Mouse (Mus musculus) R1 (cell line): ENCODE results near the gene Borcs5.
A peak's percentile ranks its signal among the peaks of the same experiment; 100 is the strongest.

ENCODE experiments used
- DNase-seq: peaks from one replicate; pipeline ENCODE4 v3.0.0-alpha.2; 2018; ENCODE audit warnings: low read depth, low spot score

The Borcs5 gene

GRCm38 (mm10) chr6:134626564-134626963 is 12.7 kb upstream of the Borcs5 start:
- DNase-seq: no peak

GRCm38 (mm10) chr6:134630447-134630846 is 8.9 kb upstream of the Borcs5 start:
- DNase-seq: peak; percentile 18

DNA sequence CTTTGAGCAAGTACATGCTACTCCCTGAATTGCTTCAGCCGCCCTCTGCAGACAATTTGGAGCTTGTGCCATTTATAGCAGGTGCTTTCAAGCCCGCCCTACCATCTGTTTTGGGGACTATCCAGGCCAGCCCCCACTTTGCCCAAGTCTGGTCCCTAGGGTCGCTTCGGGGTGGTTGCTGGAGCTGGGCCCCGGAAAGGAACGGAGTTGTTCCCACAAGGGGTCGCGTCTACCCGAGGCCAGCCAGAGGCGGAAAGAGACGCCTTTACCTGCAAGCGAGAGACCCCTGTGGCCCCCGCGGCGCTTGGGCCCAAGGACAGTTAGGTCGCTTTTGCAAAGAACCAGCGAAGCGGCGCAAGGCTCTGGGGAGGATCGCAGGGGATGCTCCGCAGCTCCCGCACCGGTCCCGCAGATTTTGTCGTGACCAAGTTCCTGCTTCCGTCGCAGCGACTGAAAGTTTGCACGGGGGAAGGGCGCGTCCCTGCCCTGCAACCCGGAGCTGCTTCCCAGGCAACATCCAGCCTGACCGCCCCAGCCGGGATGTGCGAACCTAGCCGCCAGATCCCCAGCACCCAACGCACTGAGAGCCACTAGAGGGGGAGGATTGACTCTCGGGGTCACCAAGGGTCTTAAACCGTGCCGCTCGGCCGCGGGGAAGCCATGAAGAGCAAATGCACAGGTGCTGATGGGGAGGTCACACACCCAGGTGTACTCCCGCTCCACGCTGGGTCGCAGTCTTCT is 7.2 kb upstream of the Borcs5 start, which contains the start of gene Mansc1:
Mansc1 (minus strand) TSS at position 542 of the 741 bp plus-strand sequence.
- peak; percentile 62 for DNase-seq

GRCm38 (mm10) chr6:134632756-134633155 is 6.6 kb upstream of the Borcs5 start:
- no peak for DNase-seq

GRCm38 (mm10) chr6:134633553-134633952 is 5.8 kb upstream of the Borcs5 start:
- no peak for DNase-seq

GRCm38 (mm10) chr6:134636476-134636875 is 2.8 kb upstream of the Borcs5 start:
- peak; percentile 64 for DNase-seq

DNA sequence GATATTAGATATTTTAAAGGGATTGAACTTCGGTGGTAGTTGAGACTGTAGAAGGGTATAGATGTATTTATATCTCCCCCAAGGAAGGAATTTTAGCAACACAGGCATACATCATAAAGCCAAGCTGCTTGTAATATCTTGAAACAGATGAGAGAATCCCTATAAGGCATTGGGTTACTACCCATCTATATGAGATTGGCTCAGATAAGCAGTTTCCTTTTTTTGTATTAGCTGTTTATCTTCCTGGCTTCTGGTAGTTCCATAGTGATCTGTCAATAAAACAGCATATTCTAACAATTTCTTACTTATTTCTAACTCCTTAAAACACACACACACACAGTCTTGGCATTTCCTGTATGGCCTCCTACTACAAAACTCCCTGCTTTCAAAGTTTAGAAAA is 590 bp downstream of the Borcs5 start:
- no peak for DNase-seq

DNA sequence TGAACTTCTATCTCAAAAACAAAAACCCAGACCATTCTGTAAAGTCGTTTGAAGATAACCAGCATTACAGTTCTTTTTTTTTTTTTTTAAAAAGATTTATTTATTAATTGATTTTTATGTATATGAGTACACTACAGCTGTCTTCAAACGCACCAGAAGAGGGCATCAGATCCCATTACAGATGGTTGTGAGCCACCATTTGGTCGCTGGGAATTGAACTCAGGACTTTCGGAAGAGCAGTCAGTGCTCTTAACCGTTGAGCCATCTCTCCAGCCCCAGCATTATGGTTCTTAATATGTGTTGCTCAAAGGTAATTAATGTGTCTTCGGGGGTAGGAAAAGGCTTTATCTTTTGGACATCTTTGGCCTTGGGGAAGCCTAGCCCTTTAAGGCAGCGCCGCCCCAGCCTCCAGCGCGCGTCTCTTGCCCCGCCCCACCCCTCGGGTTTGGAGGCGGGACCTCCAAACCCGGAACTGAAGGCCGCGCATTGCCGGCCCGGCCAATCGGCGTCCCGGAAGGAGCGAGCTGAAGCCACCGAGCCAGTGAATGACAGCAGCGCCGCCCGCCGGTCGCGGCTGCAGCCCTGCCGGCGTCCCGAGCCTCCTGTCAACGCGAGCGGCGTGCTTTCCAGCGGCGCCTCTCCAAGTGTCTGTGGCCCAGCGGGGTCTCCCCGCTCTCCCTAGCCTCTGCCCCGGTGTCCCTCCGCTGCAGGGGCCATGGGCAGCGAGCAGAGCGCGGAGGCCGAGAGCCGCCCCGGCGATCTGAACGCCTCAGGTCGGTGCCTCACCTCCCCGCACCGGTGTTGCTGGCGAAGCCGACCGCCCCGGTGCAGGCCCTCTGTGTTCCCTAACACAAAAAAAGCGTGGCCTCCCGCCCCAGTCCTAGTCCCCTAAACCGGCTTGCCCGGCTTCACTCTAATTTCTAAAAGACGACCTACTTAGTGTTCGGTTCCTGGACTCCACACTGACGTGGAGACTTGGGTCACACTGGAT is 1.5 kb downstream of the Borcs5 start:
- DNase-seq: peak; percentile 93

GRCm38 (mm10) chr6:134641738-134642446 is 2.6 kb downstream of the Borcs5 start:
- no peak for DNase-seq

GRCm38 (mm10) chr6:134643296-134643695 is 4.0 kb downstream of the Borcs5 start:
- DNase-seq: peak; percentile 71

DNA sequence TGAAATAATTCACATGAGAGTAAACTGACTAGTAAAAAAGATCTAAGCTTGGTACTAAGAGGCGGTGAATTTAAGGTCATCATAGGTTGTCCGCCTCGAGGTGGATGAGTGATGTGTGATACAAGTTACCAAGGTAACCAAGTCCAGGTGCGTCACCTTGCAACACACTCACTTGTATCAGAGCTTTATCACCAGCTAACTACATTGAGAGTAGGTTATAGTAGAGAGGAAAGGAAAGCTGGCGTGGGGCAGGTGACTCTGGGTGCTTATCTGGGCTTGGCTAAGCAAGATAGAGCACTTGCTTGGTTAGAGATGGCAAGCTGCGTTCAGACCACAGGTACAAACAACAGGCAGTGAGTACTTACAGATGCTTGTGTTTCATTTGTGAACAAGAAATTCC is 7.5 kb downstream of the Borcs5 start:
- DNase-seq: no peak

DNA sequence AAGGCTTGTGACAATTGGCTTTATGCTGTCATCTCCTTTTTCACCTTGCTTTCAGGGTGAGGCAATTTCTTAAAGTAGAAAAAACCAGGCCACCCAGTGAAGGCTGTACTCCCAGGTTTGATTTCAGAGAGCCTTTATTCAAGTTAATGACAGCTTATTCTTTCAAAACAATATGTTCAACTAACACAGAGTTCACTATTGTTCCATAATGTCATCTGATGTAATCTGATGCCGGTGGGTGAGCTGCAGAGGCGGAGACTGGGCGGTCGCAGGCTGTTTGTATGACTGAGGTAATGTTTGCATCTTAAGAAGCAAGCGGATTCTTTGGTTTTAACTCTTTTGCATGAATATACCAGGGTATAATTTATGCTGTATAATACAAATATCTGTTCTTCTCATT is 8.3 kb downstream of the Borcs5 start:
- no peak for DNase-seq

DNA sequence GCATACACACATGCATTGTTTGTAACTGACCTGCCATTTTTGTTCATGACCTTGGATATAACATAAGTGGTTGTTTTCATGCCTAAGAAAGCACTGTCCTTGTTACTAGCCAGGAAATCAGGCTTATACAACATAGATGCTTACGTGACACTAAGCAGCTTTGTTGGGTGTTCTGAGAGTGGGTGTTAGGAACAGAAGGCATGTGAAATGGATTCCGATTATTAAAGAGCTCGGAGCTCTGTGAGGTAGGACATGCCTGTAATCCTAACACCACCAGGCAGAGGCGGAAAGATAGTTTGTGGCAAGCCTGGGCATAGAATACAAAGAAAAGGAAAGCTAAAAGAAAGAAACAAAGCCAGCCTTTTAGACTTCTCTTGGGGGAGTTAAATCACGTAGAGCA is 9.0 kb downstream of the Borcs5 start:
- no peak for DNase-seq

DNA sequence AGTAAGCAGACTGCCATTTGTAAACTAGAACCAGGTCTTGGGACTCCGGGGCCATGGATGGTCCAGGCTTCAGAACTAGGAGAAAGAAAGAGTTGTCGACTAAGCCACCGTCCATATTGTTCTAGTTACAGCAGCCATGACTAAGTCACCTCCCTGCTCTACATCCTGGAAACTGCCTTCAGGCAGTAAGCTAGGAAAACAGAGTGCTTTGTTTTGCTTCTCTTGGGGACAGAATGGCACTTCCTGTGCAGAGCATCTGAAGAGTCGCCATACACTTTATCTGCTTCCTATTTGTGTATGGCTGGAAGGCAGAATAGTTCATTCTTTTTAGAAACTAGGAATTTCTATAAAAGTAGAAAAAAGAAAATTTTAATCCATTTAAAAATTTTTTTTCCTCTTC is 17.2 kb downstream of the Borcs5 start:
- no peak for DNase-seq

DNA sequence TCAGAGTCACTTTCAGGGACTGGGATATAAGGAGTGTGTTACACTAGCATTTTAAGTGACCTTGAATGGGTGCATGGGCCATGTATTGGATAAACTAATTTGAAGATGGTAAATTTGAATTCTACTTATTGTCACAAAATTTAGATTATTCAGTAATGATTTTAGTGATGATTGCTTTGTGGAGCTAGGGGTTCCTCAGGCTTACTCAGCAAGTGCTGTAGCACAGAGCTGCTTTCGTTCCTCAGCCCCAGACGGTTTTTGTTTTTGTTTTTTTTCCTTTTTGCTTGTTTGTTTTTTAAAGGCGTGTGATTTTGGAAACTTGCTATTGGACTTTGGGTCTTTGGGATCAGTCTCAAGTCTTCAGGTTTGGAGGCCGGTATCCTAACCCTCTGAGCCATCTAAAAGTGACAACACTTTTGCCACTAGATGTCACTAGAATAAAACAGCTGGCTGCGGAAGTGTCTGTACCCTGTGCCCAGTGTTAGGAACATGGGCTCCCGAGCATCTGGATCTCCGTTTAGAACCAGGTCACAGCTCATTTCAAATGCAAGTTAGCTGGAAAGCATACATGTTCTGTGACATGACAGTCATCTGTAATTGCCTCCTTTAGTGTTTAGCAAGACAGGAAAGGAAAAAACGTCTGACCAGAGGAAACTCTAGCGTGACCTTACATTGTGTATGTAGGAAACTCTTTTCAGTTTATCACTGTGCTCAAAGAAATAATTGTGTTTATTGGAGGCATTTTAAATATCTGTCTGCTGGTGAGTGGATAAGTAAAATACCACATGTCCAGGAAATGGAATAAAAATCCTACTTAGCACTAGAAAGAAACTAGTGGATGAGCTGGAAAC is 20.0 kb downstream of the Borcs5 start:
- peak; percentile 55 for DNase-seq

- DNase-seq: no peak
Observed at GRCm38 (mm10) chr6:134660714-134661406, 21.6 kb downstream of the Borcs5 start.

GRCm38 (mm10) chr6:134664573-134664972 is 25.3 kb downstream of the Borcs5 start:
- DNase-seq: no peak

GRCm38 (mm10) chr6:134665817-134666216 is 26.5 kb downstream of the Borcs5 start:
- DNase-seq: no peak

DNA sequence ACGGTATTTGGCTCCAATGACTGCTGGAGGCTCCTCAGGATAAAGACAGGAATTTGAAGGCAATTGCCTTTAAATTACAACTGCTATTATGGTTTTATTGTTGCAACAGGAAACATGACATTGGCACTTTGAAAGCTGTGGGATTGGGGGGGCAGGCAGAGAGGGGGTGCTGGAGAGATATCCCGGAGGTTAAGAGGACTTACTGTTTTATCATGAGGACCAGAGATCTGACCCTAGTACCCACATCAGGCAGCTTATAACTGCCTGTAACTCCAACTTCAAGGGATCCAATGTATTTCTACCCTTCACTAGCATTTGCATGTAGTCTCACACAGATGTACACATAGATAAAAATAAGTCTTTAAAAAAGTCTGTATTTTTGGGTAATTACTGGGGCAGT is 29.2 kb downstream of the Borcs5 start:
- no peak for DNase-seq

DNA sequence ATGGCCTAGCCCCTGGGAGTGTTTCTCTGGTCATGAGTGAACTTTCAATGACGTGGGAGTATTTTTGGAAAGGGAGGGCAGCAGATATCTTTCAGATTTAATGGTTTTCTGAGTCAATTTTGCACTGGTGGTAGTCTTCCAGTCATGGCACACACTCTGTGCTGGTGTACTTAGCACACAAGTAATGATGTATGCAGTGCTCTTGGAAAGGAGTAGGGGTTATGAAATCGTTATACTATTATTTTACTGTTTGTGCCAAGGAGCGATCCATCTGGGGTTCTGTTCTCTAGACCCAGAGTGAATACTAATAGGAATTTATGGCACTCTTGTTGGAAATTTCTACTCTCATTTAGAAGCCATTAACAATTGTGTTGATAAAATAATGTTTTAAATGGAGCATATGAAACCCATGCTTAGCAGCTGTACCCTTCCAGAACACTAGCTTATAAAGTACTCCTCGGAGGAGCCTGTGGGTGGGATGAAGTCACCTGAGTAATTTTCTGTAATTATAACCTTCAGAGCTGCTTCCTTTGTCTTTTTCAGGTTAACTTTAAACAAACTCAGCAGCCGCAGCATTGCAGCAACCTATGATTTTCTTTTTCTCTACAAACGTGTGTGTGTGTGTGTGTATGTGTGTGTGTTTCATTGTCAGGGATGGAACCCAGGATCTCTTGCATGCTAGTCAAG is 30.0 kb downstream of the Borcs5 start:
- DNase-seq: no peak
